Mouse (Mus musculus): ENCODE data around the gene Rtp3. TPM values are rescaled to one million over a fixed set of nuclear protein-coding genes. Genes with fewer than 3 reads are reported as not detected.
A peak's percentile ranks its signal among the peaks of the same experiment; 100 is the strongest.

The Rtp3 gene
- total and polyA plus RNA-seq, 2 experiments from 2014 or later = 1.4 TPM; not detected in 1

DNA sequence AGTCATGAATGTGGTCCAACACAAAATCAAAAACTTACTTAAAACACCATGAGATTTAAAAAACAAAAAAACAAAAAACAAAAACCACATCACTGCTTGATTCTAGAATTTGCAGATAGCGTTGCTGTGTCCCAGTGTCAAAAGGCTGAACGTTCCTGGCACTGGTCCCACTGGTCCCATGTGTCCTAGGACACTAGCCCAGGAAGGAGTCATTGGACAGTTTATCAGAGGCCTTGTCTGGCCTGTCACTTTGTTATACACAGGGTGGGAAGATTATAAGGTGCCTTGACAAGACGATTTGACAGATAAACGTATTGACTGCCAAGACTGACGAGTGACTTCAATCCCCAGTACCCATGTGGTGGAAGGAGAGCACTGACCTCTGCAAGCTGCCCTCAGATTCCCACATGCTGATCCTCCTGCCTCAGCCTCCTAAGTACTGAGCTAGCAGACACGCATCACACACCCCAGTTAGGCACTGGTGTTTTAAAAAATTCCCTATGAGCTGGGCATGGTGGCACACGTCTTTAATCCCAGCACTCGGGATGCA is 26.7 kb downstream of the Rtp3 start:
- Histone ChIP-seq H3K4me3 (ENCODE audit: low read length) (no peak overlapping the region), H3K9ac (replicated peaks; ENCODE audit: low read length) (no peak overlapping the region), H3K4me1 (ENCODE audit: insufficient read depth, low read length) (no peaks in the 10 kb centered on the region), H3K27ac (no peak overlapping the region), H3K9me3 (ENCODE audit: low read length) (no peaks in the 10 kb centered on the region), H3K27me3 (ENCODE audit: insufficient read depth, low read length) (no peaks in the 10 kb centered on the region), H3K36me3 (ENCODE audit: insufficient read depth, low read length) (no peaks in the 10 kb centered on the region), H3K4me2 (ENCODE audit: low read depth, low read length) (no peak overlapping the region)
- ATAC-seq (no peak), DNase-seq (ENCODE audit: low spot score) (no peak)
- TF ChIP-seq CTCF (IDR thresholded peaks at IDR 0.05; ENCODE audit: low read depth) = no peak
- 82% methylated on average over 8 of the region's 8 CpGs for WGBS

DNA sequence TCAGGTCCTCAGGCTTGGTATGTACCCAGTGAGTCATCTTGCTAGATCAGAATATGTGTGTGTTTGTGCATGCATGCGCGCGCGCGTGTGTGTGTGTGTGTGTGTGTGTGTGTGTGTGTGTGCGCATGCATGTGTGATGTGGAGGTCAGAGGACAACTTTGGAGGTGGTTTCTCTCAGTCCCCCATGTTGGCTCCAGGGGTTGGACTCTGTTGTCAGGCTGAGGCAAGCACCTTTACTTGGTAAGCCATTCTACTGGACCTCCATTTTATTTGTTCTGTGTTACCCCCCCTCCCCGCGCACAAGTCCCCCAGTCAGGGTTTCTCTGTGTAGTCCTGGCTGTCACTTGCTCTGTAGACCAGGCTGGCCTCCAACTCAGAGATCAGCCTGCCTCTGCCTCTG is 29.0 kb downstream of the Rtp3 start:
- H3K9me3 ChIP-seq (ENCODE audit: low read length) = no peaks in the 10 kb centered on the region
- H3K4me3 ChIP-seq (ENCODE audit: low read length) = no peak overlapping the region
- ATAC-seq (no peak), DNase-seq (ENCODE audit: low spot score) (no peak)
- no peaks in the 10 kb centered on the region for H3K4me1 ChIP-seq (ENCODE audit: insufficient read depth, low read length)
- no peaks in the 10 kb centered on the region for H3K36me3 ChIP-seq (ENCODE audit: insufficient read depth, low read length)
- no peak overlapping the region for H3K4me2 ChIP-seq (ENCODE audit: low read depth, low read length)
- no peak overlapping the region for H3K27ac ChIP-seq
- 99% methylated on average over 8 of the region's 8 CpGs for WGBS
- no peak for TF ChIP-seq CTCF (IDR thresholded peaks at IDR 0.05; ENCODE audit: low read depth)
- no peaks in the 10 kb centered on the region for H3K27me3 ChIP-seq (ENCODE audit: insufficient read depth, low read length)
- H3K9ac ChIP-seq (replicated peaks; ENCODE audit: low read length) = no peak overlapping the region

DNA sequence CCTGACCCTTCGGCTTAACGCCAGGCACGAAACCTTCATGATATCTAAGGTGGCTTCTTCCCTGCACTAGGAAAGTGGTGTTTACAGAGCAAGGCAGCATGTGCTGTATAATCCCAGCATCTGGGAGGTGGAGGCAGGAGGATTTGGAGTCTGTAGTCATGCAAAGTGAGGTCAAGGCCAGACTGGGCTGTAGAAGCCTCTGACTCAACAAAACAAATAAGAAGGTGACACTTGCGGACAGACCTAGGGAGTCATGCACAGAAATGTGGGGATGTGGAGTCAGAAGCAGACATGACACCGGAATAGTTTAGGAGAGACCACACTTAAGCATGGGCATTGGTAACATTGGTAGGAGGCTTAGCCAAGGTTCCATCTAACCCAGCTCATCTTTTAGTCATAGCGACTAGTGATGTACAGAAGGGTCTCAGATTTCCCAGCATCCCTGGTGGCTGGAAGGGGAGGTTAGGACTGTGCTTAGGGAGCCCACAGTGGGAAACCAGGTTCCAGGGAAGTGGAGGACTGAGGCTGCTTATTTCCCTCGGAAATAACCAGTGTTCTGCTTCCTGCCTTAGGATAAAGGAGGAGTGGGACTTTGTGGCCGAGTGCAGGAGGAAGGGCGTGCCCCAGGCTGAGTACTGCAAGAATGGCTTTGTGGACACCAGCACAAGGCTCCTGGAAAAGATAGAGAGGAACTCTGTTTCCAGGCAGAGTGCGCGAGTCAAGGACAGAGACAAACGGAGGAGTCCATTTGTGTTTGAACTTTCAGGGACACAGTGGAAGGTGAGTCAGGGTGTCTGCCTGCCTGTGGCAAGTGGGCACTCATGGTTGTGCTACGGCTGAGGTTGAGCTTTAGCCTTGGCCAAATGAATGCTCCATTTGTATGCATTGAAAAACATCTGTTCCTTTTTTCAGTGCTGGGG is 29.9 kb downstream of the Rtp3 start:
- no peak overlapping the region for H3K4me2 ChIP-seq (ENCODE audit: low read depth, low read length)
- H3K4me1 ChIP-seq (ENCODE audit: insufficient read depth, low read length) = no peaks in the 10 kb centered on the region
- H3K36me3 ChIP-seq (ENCODE audit: insufficient read depth, low read length) = no peaks in the 10 kb centered on the region
- no peak for DNase-seq (ENCODE audit: low spot score)
- TF ChIP-seq CTCF (IDR thresholded peaks at IDR 0.05; ENCODE audit: low read depth) = no peak
- H3K9ac ChIP-seq (replicated peaks; ENCODE audit: low read length) = no peak overlapping the region
- H3K4me3 ChIP-seq (ENCODE audit: low read length) = no peak overlapping the region
- no peaks in the 10 kb centered on the region for H3K9me3 ChIP-seq (ENCODE audit: low read length)
- no peak for ATAC-seq
- no peaks in the 10 kb centered on the region for H3K27me3 ChIP-seq (ENCODE audit: insufficient read depth, low read length)
- 87% methylated on average over 13 of the region's 13 CpGs for WGBS
- H3K27ac ChIP-seq = no peak overlapping the region

DNA sequence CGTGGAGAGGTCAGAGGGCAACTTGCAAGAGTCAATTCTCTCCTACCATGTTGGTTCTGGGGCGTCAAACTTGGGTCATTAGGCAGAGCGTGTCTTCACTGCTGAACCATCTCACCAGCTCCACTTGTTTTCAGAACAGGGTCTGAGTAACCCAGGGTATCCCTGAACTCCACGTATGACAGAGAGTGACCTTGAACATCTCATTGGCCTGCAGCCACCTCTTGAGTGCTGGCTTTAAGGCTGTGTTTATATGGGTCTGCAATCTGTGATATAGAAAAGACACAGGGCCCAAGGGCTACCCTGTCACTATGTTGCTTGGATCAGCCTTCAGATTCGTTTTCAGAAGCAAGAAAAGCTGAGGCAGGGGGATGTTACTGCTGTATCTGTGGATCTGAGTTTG is 30.7 kb downstream of the Rtp3 start:
- no peaks in the 10 kb centered on the region for H3K9me3 ChIP-seq (ENCODE audit: low read length)
- no peak for ATAC-seq
- H3K4me2 ChIP-seq (ENCODE audit: low read depth, low read length) = no peak overlapping the region
- WGBS = 81% methylated on average over 5 of the region's 5 CpGs
- no peaks in the 10 kb centered on the region for H3K27me3 ChIP-seq (ENCODE audit: insufficient read depth, low read length)
- no peak overlapping the region for H3K27ac ChIP-seq
- TF ChIP-seq CTCF (IDR thresholded peaks at IDR 0.05; ENCODE audit: low read depth) = no peak
- H3K36me3 ChIP-seq (ENCODE audit: insufficient read depth, low read length) = no peaks in the 10 kb centered on the region
- no peak overlapping the region for H3K4me3 ChIP-seq (ENCODE audit: low read length)
- no peak for DNase-seq (ENCODE audit: low spot score)
- no peak overlapping the region for H3K9ac ChIP-seq (replicated peaks; ENCODE audit: low read length)
- no peaks in the 10 kb centered on the region for H3K4me1 ChIP-seq (ENCODE audit: insufficient read depth, low read length)

DNA sequence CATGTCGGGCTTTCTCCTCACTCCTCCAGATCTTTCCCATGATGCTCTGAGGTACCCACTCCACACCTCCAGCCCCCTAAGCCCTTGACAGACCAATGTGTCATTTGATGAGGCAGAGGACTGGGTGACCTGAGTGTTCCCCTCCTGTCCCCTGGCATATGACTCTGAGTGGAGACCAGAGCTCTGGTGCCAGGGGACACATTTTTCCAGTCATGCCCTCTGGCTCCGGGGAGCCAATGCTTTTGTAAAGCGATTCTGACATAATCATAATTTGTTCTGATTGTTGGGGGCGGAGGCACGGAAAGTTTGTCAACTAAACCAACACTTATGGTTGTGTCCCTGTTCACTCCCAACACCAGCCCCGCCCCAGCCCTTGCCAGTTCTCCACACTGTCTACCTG is 34.4 kb downstream of the Rtp3 start:
- ATAC-seq (no peak), DNase-seq (ENCODE audit: low spot score) (no peak)
- H3K4me1 ChIP-seq (ENCODE audit: insufficient read depth, low read length) = no peaks in the 10 kb centered on the region
- TF ChIP-seq CTCF (IDR thresholded peaks at IDR 0.05; ENCODE audit: low read depth) = no peak
- no peak overlapping the region for H3K4me2 ChIP-seq (ENCODE audit: low read depth, low read length)
- H3K36me3 ChIP-seq (ENCODE audit: insufficient read depth, low read length) = no peaks in the 10 kb centered on the region
- no peaks in the 10 kb centered on the region for H3K27me3 ChIP-seq (ENCODE audit: insufficient read depth, low read length)
- WGBS = 83% methylated on average over 6 of the region's 6 CpGs
- H3K4me3 ChIP-seq (ENCODE audit: low read length) = no peak overlapping the region
- H3K9me3 ChIP-seq (ENCODE audit: low read length) = no peaks in the 10 kb centered on the region
- no peak overlapping the region for H3K9ac ChIP-seq (replicated peaks; ENCODE audit: low read length)
- H3K27ac ChIP-seq = no peak overlapping the region

DNA sequence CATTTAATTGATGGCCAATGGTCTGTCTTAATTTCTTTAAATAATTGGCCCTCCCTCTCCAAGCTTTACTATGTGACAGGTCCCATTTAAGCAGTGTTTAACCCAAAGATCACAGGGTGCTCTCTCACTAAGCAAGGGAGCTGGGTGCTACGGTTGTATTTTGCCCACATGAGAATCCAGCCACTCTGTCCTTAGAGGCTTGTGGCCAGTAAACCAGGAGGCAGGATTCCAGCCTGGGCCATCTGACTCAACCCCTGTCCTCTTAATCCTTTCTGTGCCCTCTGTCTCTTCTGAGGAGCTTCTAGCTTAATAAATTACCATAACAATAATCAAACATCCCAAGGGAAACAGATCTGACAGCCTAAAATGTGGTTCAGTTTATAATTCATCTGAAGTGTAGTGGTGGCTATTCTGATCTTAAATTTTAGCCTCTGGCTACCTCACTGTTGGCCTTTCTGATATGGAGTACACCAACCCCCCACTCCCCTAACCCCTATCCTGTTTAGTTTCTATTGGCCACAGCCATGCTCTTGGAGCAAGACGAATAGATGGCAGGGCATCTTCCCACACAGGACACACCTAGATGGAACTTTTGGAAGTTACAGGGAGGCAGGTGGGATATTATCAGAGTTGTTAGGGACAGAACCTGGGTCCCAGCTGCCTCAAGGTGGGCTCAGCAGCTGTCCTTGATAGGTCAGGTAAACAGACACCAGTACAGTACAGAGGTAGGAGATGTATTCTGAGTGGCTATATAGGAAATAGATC is 35.5 kb downstream of the Rtp3 start:
- no peaks in the 10 kb centered on the region for H3K4me1 ChIP-seq (ENCODE audit: insufficient read depth, low read length)
- no peak for TF ChIP-seq CTCF (IDR thresholded peaks at IDR 0.05; ENCODE audit: low read depth)
- H3K27ac ChIP-seq = 0 out of 2 replicates have a peak overlapping the region, but pooled peaks have one; percentile 80
- no peaks in the 10 kb centered on the region for H3K27me3 ChIP-seq (ENCODE audit: insufficient read depth, low read length)
- H3K36me3 ChIP-seq (ENCODE audit: insufficient read depth, low read length) = no peaks in the 10 kb centered on the region
- H3K4me3 ChIP-seq (ENCODE audit: low read length) = 0 out of 2 replicates have a peak overlapping the region, but pooled peaks have one; percentile 51
- H3K4me2 ChIP-seq (ENCODE audit: low read depth, low read length) = peak overlapping the region; percentile 93; the same call in 1 of the 2 replicates
- ATAC-seq = no peak
- H3K9me3 ChIP-seq (ENCODE audit: low read length) = no peaks in the 10 kb centered on the region
- 41% methylated on average over 2 of the region's 2 CpGs for WGBS
- no peak overlapping the region for H3K9ac ChIP-seq (replicated peaks; ENCODE audit: low read length)
- no peak for DNase-seq (ENCODE audit: low spot score)

Measured in hindbrain, postnatal 0 days (tissue).